Mouse (Mus musculus): ENCODE measurements around the gene Add1. TPM values are rescaled to one million over a fixed set of nuclear protein-coding genes. Genes with fewer than 3 reads are reported as not detected.

The Add1 gene
- polyA plus RNA-seq, 1 experiment from 2014 or later, result 224 TPM

DNA sequence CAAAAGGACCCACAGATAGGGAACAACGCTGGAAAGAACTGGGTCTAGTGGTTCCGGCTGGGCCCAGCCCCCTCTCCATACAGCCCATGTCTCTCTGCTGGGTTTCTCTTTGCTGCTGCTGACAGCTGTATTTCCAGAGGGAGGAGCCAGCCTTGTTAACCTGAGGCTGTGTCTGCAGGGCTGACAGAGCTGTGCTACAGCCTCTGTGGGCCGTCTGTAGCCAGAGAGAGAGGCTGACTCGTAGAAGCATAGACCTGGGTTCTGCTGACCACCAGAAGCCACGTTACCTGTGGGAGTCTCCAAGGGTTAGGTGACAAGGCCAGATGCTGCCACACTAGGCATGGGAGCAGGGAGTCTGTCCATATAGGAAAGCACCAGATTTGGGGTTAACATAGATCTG, 40.4 kb upstream of the Add1 start:
- Histone ChIP-seq H3K27me3 (replicated peaks; ENCODE audit: control insufficient read depth, insufficient read depth, low read length) (no peaks in the 10 kb centered on the region), H3K4me1 (replicated peaks; ENCODE audit: control insufficient read depth, insufficient read depth, low read length) (no peaks in the 10 kb centered on the region), H3K36me3 (ENCODE audit: control insufficient read depth, insufficient read depth) (no peaks in the 10 kb centered on the region), H3K4me3 (replicated peaks; ENCODE audit: low read length) (no peak overlapping the region), H3K27ac (ENCODE audit: low read length) (no peak overlapping the region), H3K9me3 (ENCODE audit: control insufficient read depth, low read length) (no peaks in the 10 kb centered on the region), H3K9ac (replicated peaks; ENCODE audit: low read depth, low read length) (no peak overlapping the region), H3K4me2 (ENCODE audit: low read length) (no peak overlapping the region)
- no peak for ATAC-seq
- 76% methylated on average over 5 of the region's 5 CpGs for WGBS

DNA sequence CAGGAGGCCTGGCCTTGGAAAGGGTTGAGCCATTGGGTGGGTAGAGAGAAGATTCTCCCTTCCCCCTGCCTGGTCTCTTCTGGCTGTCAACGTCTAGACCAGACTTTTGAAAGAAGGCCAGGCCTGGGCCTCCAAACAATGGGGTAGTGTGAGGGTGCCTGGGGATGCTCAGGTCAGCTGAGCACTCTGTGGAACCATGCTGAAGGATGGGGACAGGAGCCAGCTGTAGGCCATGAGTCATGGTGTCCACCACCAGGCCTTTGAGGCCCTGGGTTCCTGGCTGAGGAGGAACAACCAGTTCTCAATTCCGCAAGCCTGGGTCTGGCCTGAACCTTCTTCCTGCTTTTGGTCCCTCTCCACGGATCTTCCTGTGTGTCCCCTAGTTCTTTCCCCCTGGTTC, 39.6 kb upstream of the Add1 start:
- no peak overlapping the region for H3K4me2 ChIP-seq (ENCODE audit: low read length)
- no peaks in the 10 kb centered on the region for H3K36me3 ChIP-seq (ENCODE audit: control insufficient read depth, insufficient read depth)
- 63% methylated on average over 3 of the region's 3 CpGs for WGBS
- no peak overlapping the region for H3K27ac ChIP-seq (ENCODE audit: low read length)
- H3K4me1 ChIP-seq (replicated peaks; ENCODE audit: control insufficient read depth, insufficient read depth, low read length), result no peaks in the 10 kb centered on the region
- H3K4me3 ChIP-seq (replicated peaks; ENCODE audit: low read length), result no peak overlapping the region
- no peaks in the 10 kb centered on the region for H3K27me3 ChIP-seq (replicated peaks; ENCODE audit: control insufficient read depth, insufficient read depth, low read length)
- no peak overlapping the region for H3K9ac ChIP-seq (replicated peaks; ENCODE audit: low read depth, low read length)
- ATAC-seq, result no peak
- no peaks in the 10 kb centered on the region for H3K9me3 ChIP-seq (ENCODE audit: control insufficient read depth, low read length)

GRCm38 (mm10) chr5:34534776-34535581, 38.5 kb upstream of the Add1 start:
- 83% methylated on average over 5 of the region's 5 CpGs for WGBS
- Histone ChIP-seq H3K36me3 (ENCODE audit: control insufficient read depth, insufficient read depth) (no peaks in the 10 kb centered on the region), H3K4me1 (replicated peaks; ENCODE audit: control insufficient read depth, insufficient read depth, low read length) (no peaks in the 10 kb centered on the region), H3K9ac (replicated peaks; ENCODE audit: low read depth, low read length) (no peak overlapping the region), H3K9me3 (ENCODE audit: control insufficient read depth, low read length) (no peaks in the 10 kb centered on the region), H3K27ac (ENCODE audit: low read length) (no peak overlapping the region), H3K27me3 (replicated peaks; ENCODE audit: control insufficient read depth, insufficient read depth, low read length) (no peaks in the 10 kb centered on the region), H3K4me3 (replicated peaks; ENCODE audit: low read length) (no peak overlapping the region), H3K4me2 (ENCODE audit: low read length) (no peak overlapping the region)
- ATAC-seq, result no peak

DNA sequence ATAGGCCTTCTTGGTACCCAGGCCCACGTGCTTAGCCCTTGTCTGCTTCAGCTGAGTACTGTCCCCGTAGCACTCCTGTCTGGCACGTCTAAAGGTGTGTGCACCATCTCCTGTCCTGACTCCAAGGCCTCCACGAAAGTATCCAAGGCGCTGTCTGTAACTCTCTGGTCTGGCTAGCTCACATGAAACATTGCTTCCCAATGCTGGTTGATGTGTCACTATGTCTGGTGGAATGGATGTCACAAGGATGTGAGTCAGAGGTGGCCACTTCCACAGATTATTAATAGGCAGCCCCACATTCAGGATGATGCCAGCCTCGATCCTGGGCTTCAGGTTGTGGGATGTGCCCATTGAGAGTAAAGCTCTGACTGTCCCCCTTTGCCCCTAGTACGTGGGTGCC, 37.6 kb upstream of the Add1 start:
- no peak overlapping the region for H3K27ac ChIP-seq (ENCODE audit: low read length)
- no peaks in the 10 kb centered on the region for H3K4me1 ChIP-seq (replicated peaks; ENCODE audit: control insufficient read depth, insufficient read depth, low read length)
- H3K36me3 ChIP-seq (ENCODE audit: control insufficient read depth, insufficient read depth), result no peaks in the 10 kb centered on the region
- H3K9ac ChIP-seq (replicated peaks; ENCODE audit: low read depth, low read length), result no peak overlapping the region
- no peaks in the 10 kb centered on the region for H3K27me3 ChIP-seq (replicated peaks; ENCODE audit: control insufficient read depth, insufficient read depth, low read length)
- no peak overlapping the region for H3K4me3 ChIP-seq (replicated peaks; ENCODE audit: low read length)
- no peaks in the 10 kb centered on the region for H3K9me3 ChIP-seq (ENCODE audit: control insufficient read depth, low read length)
- no peak for ATAC-seq
- H3K4me2 ChIP-seq (ENCODE audit: low read length), result no peak overlapping the region
- WGBS, result 90% methylated on average over 7 of the region's 7 CpGs

GRCm38 (mm10) chr5:34538079-34538478, 35.4 kb upstream of the Add1 start:
- ATAC-seq, result no peak
- Histone ChIP-seq H3K27me3 (replicated peaks; ENCODE audit: control insufficient read depth, insufficient read depth, low read length) (no peaks in the 10 kb centered on the region), H3K4me2 (ENCODE audit: low read length) (no peak overlapping the region), H3K27ac (ENCODE audit: low read length) (no peak overlapping the region), H3K4me3 (replicated peaks; ENCODE audit: low read length) (no peak overlapping the region), H3K36me3 (ENCODE audit: control insufficient read depth, insufficient read depth) (no peaks in the 10 kb centered on the region), H3K9ac (replicated peaks; ENCODE audit: low read depth, low read length) (no peak overlapping the region), H3K4me1 (replicated peaks; ENCODE audit: control insufficient read depth, insufficient read depth, low read length) (no peaks in the 10 kb centered on the region), H3K9me3 (ENCODE audit: control insufficient read depth, low read length) (no peaks in the 10 kb centered on the region)
- 80% methylated on average over 7 of the region's 7 CpGs for WGBS

- Histone ChIP-seq H3K4me1 (replicated peaks; ENCODE audit: control insufficient read depth, insufficient read depth, low read length) (no peaks in the 10 kb centered on the region), H3K4me2 (ENCODE audit: low read length) (no peak overlapping the region), H3K36me3 (ENCODE audit: control insufficient read depth, insufficient read depth) (no peaks in the 10 kb centered on the region), H3K9me3 (ENCODE audit: control insufficient read depth, low read length) (no peaks in the 10 kb centered on the region), H3K27ac (ENCODE audit: low read length) (no peak overlapping the region), H3K9ac (replicated peaks; ENCODE audit: low read depth, low read length) (no peak overlapping the region), H3K27me3 (replicated peaks; ENCODE audit: control insufficient read depth, insufficient read depth, low read length) (no peaks in the 10 kb centered on the region), H3K4me3 (replicated peaks; ENCODE audit: low read length) (no peak overlapping the region)
- WGBS, result 38% methylated on average over 5 of the region's 5 CpGs
- no peak for ATAC-seq
Measured at GRCm38 (mm10) chr5:34538527-34538926, 34.9 kb upstream of the Add1 start.

DNA sequence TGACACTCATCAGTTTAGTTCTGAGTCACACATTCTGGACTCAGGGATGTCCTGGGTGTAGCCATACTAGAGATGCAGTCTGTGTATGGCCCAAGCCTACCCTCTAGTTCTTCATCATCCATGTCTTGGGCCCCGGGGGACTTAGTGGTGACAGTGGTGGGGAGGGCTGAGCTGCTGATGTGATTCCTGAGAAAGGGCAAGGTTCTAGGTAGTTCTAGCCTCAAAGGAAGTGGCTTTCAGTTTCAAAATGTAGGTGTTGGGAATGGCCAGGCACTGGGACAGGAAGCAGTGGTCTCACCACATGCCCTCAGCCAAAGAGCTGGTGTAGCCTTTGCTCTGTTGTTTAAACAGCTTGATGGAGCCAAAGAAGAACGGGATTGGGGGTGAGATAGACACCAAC, 34.3 kb upstream of the Add1 start:
- Histone ChIP-seq H3K27me3 (replicated peaks; ENCODE audit: control insufficient read depth, insufficient read depth, low read length) (no peaks in the 10 kb centered on the region), H3K4me1 (replicated peaks; ENCODE audit: control insufficient read depth, insufficient read depth, low read length) (no peaks in the 10 kb centered on the region), H3K4me2 (ENCODE audit: low read length) (no peak overlapping the region), H3K36me3 (ENCODE audit: control insufficient read depth, insufficient read depth) (no peaks in the 10 kb centered on the region), H3K9me3 (ENCODE audit: control insufficient read depth, low read length) (no peaks in the 10 kb centered on the region), H3K27ac (ENCODE audit: low read length) (no peak overlapping the region), H3K4me3 (replicated peaks; ENCODE audit: low read length) (no peak overlapping the region), H3K9ac (replicated peaks; ENCODE audit: low read depth, low read length) (no peak overlapping the region)
- no peak for ATAC-seq
- WGBS, result 86% methylated on average over 2 of the region's 2 CpGs

DNA sequence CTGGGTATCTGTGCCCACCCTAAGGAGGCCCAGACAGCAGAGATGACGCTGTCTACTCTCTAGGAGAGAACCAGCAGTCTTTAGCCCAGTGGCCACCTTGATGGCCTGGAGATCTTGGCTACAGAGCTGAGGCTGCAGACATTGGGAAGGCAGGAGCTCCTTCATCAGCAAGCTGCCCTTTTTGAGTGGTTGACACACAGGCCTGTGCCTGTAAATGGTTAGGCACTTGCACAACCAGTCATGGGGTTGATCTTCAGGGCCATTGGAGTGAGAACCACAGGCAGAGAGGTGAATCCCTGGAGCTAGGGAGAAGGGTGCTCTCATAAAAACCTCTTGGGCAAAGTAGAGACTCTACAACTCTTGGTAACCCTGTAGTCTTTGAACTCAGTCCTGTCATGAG, 31.3 kb upstream of the Add1 start:
- Histone ChIP-seq H3K9me3 (ENCODE audit: control insufficient read depth, low read length) (no peaks in the 10 kb centered on the region), H3K4me1 (replicated peaks; ENCODE audit: control insufficient read depth, insufficient read depth, low read length) (no peaks in the 10 kb centered on the region), H3K4me2 (ENCODE audit: low read length) (no peak overlapping the region), H3K4me3 (replicated peaks; ENCODE audit: low read length) (no peak overlapping the region), H3K27me3 (replicated peaks; ENCODE audit: control insufficient read depth, insufficient read depth, low read length) (no peaks in the 10 kb centered on the region), H3K9ac (replicated peaks; ENCODE audit: low read depth, low read length) (no peak overlapping the region), H3K36me3 (ENCODE audit: control insufficient read depth, insufficient read depth) (no peaks in the 10 kb centered on the region), H3K27ac (ENCODE audit: low read length) (no peak overlapping the region)
- WGBS, result 67% methylated on average over 1 of the region's 1 CpGs
- ATAC-seq, result no peak

DNA sequence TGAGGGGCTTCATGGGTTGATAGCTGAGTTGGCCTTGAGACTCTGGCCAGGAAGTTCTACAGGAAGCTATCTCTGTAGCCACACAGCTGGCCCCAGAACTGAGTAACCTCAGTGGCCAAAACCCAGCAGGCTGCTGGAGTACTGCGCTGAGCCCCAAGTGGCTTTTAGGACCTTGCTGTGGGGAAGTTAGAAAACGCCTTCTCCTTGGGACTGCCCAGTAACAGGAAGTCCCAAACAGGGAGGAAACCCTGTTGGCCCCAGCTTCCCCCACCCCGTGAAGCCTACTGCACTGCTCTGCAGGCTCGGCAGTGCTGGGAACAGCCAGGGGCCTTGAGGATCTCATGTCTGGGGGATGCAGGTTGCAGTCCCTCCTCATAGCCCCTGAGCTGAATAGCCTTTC, 30.4 kb upstream of the Add1 start:
- 65% methylated on average over 4 of the region's 4 CpGs for WGBS
- Histone ChIP-seq H3K4me3 (replicated peaks; ENCODE audit: low read length) (no peak overlapping the region), H3K27me3 (replicated peaks; ENCODE audit: control insufficient read depth, insufficient read depth, low read length) (no peaks in the 10 kb centered on the region), H3K36me3 (ENCODE audit: control insufficient read depth, insufficient read depth) (no peaks in the 10 kb centered on the region), H3K4me1 (replicated peaks; ENCODE audit: control insufficient read depth, insufficient read depth, low read length) (no peaks in the 10 kb centered on the region), H3K9ac (replicated peaks; ENCODE audit: low read depth, low read length) (no peak overlapping the region), H3K9me3 (ENCODE audit: control insufficient read depth, low read length) (no peaks in the 10 kb centered on the region), H3K27ac (ENCODE audit: low read length) (no peak overlapping the region), H3K4me2 (ENCODE audit: low read length) (no peak overlapping the region)
- ATAC-seq, result no peak

GRCm38 (mm10) chr5:34547410-34547809, 26.1 kb upstream of the Add1 start:
- H3K4me1 ChIP-seq (replicated peaks; ENCODE audit: control insufficient read depth, insufficient read depth, low read length), result peaks cover 22% of the 10 kb centered on the region
- no peaks in the 10 kb centered on the region for H3K9me3 ChIP-seq (ENCODE audit: control insufficient read depth, low read length)
- no peak overlapping the region for H3K9ac ChIP-seq (replicated peaks; ENCODE audit: low read depth, low read length)
- H3K4me3 ChIP-seq (replicated peaks; ENCODE audit: low read length), result no peak overlapping the region
- no peaks in the 10 kb centered on the region for H3K27me3 ChIP-seq (replicated peaks; ENCODE audit: control insufficient read depth, insufficient read depth, low read length)
- no peak overlapping the region for H3K27ac ChIP-seq (ENCODE audit: low read length)
- H3K4me2 ChIP-seq (ENCODE audit: low read length), result no peak overlapping the region
- H3K36me3 ChIP-seq (ENCODE audit: control insufficient read depth, insufficient read depth), result peaks cover 7% of the 10 kb centered on the region
- ATAC-seq, result no peak
